Mouse (Mus musculus) kidney, adult 8-10 months (tissue): Measurements from ENCODE around the gene Ccdc158.

Source experiments
- DNase-seq, 2 experiments: peaks; one replicate each; pipeline ENCODE4 v3.0.0; 2022

Ccdc158 gene

DNA sequence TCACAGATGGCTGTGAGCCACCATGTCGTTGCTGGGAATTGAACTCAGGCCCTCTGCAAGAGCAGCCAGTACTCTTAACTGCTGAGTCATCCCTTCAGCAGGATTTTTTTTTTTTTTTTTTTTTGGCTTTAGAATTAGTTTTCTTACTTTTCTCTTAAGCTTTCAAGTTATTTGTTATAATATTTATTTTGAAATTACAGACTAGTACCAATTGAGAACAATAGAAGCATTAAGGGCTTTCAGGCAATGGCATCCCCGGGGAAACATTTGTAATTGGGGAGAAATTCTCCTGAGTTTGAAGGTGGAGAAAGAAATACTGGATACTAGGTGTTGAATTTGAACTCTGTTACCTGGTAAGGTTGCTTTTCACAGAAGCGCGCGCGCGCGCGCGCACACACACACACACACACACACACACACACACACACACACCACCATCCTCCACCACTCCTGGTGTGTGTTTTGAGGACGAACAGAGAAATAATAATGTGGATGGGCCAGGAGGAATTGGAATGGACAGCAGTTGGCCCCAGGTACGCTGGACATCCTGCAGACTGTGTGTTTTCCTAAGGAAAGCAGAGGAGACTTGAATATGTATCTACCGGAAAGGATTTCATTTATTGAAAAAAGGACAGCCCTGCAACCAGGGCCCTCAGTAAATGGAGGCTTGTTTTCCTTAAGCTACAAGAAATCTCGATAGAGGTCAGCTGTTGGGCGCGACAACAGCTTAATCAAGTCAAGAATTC, 9.8 kb upstream of the Ccdc158 start:
- DNase-seq: no peak

- DNase-seq: peak; percentile 47 to 63
Observed at GRCm38 (mm10) chr5:92683871-92684475, 8.9 kb upstream of the Ccdc158 start.

DNA sequence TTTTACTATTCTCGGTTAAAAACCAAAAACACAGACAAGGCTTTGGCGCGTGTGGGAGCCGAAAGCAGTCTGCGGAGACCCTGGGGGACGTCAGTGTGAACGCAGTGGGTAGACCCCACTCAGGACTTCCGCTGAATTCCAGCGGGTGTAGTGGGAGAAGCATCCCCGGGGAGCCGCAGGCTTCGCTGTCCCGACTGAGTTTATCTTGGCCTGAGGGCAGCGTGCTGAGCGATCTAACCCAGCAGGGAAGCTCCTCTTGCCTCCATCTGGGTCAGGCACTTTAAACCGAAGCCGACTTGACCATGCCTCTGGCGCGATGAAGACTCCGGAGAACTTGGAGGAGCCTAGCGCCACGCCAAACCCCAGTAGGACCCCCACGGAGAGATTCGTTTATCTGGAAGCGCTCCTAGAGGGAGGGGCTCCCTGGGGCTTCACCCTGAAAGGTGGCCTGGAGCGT, 8.3 kb upstream of the Ccdc158 start, which contains the start of gene Shroom3:
Shroom3 (plus strand) TSS at position 85 of the 457 bp plus-strand sequence.
- DNase-seq: peak; percentile 44 to 70

DNA sequence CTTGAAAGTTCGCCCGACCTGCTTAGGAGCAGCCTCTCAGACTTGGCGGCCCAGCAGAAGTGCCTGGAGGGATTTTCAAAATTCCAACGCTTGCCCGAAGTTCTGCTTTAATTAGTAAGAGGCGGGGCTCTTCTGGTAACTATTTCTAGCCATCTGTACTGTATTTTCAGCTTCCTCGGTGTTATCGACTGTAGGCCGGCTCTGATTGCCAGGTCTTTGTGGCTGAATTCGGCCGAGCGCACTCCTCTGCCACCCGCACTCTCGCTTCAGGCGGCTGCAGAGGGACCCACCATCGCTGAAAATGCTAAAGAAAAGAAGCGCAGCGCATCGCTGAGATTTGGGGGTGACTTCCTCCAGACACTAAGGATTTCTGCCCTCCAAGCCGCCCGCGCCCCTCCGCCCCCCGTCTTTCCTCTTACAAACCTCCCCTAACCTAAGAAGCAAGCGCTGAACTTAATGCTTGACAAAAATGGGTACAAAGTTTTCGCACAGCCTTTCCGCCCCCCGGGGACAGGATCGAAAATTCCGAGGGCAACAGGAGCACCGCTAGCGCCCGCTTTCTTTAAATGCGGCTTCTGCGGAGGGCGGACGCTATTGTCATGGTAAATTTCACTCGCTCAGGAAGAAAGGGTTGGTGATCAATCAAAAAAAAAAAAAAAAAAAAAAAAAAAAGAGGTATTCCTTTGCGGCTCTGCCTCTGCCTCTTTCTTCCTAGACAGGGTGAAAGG, 7.7 kb upstream of the Ccdc158 start:
- DNase-seq: peak; percentile 47 to 54

GRCm38 (mm10) chr5:92681861-92682260, 6.8 kb upstream of the Ccdc158 start:
- no peak for DNase-seq

DNA sequence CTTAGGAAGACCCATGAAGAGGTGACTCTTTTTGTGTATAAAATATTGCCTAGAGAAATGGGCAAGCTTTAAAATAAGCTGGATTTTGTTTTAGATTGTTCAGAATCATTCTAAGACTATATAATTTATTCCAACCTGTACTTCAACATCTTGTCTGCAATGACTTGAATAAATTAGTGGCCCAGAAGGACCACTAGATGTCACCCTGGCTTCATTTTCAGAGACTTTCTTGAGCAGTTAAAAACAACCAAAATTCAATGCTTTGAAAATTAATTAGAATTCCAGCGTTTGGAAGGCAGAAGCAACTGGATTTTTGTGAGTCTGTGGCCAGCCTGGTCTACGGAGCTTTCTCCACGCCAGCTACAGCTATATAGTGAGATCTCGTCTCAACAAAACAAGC, 4.4 kb upstream of the Ccdc158 start:
- DNase-seq: peak; percentile 53 to 56

- no peak for DNase-seq
Observed at GRCm38 (mm10) chr5:92675574-92675920, 476 bp upstream of the Ccdc158 start.

DNA sequence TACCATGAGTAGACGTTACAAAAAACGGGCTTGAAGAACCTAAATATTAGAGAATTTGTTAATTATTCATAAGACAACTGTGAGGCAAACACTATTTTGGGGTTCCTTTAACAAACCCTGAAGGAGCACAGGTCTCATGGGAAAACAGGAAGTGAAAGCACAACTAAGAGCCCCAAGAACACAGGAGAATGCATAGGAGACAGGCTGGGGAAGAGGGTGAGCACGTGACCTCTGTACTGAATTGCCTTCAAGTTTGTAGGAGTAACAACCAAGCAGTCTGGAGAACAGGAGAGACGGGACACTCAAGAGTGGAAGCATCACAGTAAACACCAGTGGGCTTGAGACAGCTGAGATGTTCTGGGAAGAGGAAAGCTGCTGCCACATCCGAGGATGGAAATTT, 8.2 kb downstream of the Ccdc158 start:
- DNase-seq: no peak

DNA sequence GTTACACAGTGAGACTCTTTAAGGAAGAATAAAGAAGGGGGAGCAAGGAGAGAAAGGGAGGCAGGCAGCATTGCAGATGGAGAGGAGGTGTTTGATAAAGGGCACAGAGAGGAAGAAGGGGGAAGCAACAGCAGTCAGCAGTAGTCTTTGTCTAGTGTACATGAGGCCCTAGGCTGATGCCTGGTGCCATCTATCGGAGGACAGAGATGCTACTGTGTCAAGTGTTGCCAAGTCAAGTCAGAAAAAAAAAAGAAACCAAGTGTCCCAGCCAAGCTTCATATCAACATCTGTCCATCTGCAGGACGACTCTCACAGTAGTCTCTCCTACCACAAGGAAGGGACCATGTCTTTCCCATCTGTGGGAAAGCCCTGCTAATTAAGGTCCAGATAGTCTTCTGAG, 10.8 kb downstream of the Ccdc158 start:
- no peak for DNase-seq

GRCm38 (mm10) chr5:92656256-92656655, 18.8 kb downstream of the Ccdc158 start:
- DNase-seq: peak; percentile 47 to 87

- DNase-seq: peak; percentile 7 to 40
Observed at GRCm38 (mm10) chr5:92640861-92641260, 34.2 kb downstream of the Ccdc158 start.

GRCm38 (mm10) chr5:92635891-92636290, 39.2 kb downstream of the Ccdc158 start:
- DNase-seq: no peak

GRCm38 (mm10) chr5:92634916-92635315, 40.2 kb downstream of the Ccdc158 start:
- no peak for DNase-seq

GRCm38 (mm10) chr5:92633526-92633925, 41.5 kb downstream of the Ccdc158 start:
- no peak for DNase-seq

GRCm38 (mm10) chr5:92627896-92628295, 47.2 kb downstream of the Ccdc158 start:
- no peak for DNase-seq

DNA sequence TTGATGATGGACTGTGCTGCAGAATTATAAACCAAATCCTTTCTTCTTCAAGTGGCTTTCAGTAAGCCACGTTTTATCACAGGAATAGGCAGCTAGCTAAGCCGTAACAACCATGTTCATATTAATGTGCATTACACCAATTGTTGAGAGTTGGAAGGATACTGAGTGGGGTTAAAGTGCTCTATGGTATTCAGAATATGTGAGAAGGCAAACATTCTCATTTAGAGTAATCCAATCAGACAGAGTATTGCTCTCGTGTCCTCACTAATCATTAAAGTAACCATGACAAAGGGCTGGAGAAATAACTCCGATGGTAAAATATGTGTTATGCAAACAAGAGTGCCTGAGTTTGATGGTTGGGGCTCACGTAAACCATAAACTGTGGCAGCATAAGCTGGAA, 53.2 kb downstream of the Ccdc158 start:
- DNase-seq: no peak

GRCm38 (mm10) chr5:92612756-92613155, 62.3 kb downstream of the Ccdc158 start:
- DNase-seq: peak in 1 of 2 experiments; percentile 54

GRCm38 (mm10) chr5:92607492-92608229, 67.4 kb downstream of the Ccdc158 start:
- no peak for DNase-seq

DNA sequence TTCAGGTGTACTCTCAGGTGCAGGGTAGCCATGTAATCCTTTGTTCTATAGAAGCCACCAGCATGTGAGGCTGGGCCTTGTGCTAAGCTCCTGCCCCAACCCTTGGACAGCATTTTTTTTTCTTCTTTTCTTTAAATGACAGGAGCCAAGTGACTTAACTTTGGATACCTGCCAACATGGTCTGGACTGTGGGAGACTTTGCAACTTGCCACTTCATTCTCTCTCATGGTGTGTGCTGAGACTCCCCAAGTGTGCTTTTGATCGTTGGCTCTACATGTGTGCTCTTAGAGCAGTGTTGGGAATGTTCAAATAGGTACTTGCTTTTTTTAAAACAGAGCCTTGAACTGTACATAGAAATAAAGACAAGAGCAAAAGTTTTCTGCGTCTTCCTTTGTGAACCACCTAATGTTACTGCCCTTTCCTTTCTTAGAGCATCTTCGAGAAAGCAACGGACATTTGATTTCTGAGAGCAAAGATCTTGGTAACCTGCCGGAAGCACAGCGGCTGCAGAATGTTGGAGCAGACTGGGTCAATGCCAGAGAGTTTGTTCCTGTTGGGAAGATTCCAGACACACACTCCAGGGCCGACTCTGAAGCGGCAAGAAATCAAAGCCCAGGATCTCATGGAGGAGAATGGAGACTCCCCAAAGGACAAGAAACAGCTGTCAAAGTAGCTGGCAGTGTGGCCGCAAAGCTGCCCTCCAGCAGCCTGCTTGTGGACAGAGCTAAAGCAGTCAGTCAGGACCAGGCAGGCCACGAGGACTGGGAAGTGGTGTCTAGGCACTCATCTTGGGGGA, 70.4 kb downstream of the Ccdc158 start:
- peak; percentile 27 to 53 for DNase-seq

DNA sequence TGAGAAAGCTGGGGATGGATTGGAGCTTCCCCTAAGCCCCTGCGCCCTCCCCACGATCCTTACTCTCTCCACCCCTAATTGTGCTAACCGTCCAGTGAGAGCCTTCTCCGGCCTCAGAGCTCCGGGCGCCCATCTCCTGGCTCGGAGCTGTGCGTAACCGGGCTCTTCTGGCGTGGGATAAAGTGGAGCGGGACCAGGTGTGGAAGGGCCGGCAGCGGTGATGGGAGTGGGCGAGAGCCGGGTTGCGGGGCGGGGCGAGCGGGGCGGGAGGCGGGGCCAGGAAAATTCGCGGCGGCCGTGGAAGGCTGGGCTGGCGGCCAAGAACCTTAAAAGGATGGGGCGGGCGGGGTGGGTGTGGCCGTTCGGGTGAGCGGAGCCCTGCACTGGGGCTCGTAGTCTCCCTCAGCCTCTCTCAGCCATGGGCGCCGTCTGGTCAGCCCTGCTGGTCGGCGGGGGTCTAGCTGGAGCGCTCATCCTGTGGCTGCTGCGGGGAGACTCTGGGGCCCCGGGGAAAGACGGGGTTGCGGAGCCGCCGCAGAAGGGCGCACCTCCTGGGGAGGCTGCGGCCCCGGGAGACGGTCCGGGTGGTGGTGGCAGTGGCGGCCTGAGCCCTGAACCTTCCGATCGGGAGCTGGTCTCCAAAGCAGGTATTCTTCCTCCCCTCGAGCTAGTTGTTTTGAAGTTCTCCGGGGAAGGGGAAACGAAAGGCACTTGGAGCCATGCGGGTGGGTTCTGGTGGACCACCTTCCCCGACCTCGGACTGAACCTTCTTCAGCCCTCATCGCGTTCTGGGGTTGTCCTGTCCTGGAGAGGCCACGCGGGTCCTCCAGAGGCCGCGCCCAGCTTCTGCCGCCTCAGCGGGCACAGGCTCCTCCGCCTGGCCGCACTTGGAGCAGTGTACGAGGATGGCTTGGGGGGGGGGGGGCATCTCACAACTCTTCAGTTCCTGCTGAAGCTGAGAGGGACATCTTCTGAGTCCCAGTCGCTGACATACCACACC, 72.1 kb downstream of the Ccdc158 start, which contains the start of gene Stbd1:
Stbd1 (plus strand) TSS at position 351 of the 1,000 bp plus-strand sequence.
- peak in 1 of 2 experiments; percentile 49 for DNase-seq

- DNase-seq: no peak
Observed at GRCm38 (mm10) chr5:92599030-92599429, 76.0 kb downstream of the Ccdc158 start.
